Mouse (Mus musculus) forebrain, embryonic 15.5 days (tissue): Measurements from ENCODE around the gene Nhej1. TPM values are rescaled to one million over a fixed set of nuclear protein-coding genes. Genes with fewer than 3 reads are reported as not detected.

Experiments
- ATAC-seq: fragments of 200-750 bp; cut with Nextera tagmentation; replicated peaks from 2 replicates; pipeline ENCODE4 v1.8.0; 2017; ENCODE audit warnings: mild to moderate bottlenecking, moderate TSS enrichment, moderate library complexity
- H3K27ac ChIP-seq: fragments of 300-500 bp; sonication (generic); replicated peaks from 2 replicates; pipeline ENCODE4 v1.5.1; 2015; ENCODE audit warnings: mild to moderate bottlenecking, inconsistent platforms
- H3K27me3 ChIP-seq: fragments of 300-500 bp; sonication (generic); 2 replicates; pipeline ENCODE4 v1.6.1; 2015; ENCODE audit warnings: inconsistent platforms
- H3K36me3 ChIP-seq: fragments of 300-500 bp; sonication (generic); 2 replicates; pipeline ENCODE4 v1.6.1; 2015; ENCODE audit warnings: mild to moderate bottlenecking, inconsistent platforms
- H3K4me1 ChIP-seq: fragments of 300-500 bp; sonication (generic); 2 replicates; pipeline ENCODE4 v1.6.1; 2015; ENCODE audit warnings: inconsistent platforms
- H3K4me2 ChIP-seq: fragments of 300-500 bp; sonication (generic); replicated peaks from 2 replicates; pipeline ENCODE4 v1.6.1; 2015; ENCODE audit warnings: mild to moderate bottlenecking, inconsistent platforms
- H3K4me3 ChIP-seq: fragments of 300-500 bp; sonication (generic); 2 replicates; pipeline ENCODE4 v1.5.1; 2015; ENCODE audit warnings: mild to moderate bottlenecking, inconsistent platforms
- H3K9ac ChIP-seq: fragments of 300-500 bp; sonication (generic); replicated peaks from 2 replicates; pipeline ENCODE4 v1.6.1; 2015; ENCODE audit warnings: mild to moderate bottlenecking, inconsistent platforms
- H3K9me3 ChIP-seq: fragments of 300-500 bp; sonication (generic); 2 replicates; pipeline ENCODE4 v1.6.1; 2016; ENCODE audit warnings: inconsistent platforms
- WGBS: fragments of 180-500 bp; shearing (Covaris S2); methylation state at CpG from one replicate; pipeline ENCODE4 v1.1.7; 2015; ENCODE audit warnings: mixed read lengths; 5-methylcytosine and 5-hydroxymethylcytosine counted together
- polyA plus RNA-seq: library from polyadenylated mRNA; unstranded; fragments of >200 nt; fragmentation: Nextera tagmentation; extraction: Ambion mirVana; gene quantifications from 2 replicates; pipeline ENCODE4 v1.2.1, GENCODE M21; 2015

Gene Nhej1
- polyA plus RNA-seq, 1 experiment from 2014 or later, result 7.0 TPM

DNA sequence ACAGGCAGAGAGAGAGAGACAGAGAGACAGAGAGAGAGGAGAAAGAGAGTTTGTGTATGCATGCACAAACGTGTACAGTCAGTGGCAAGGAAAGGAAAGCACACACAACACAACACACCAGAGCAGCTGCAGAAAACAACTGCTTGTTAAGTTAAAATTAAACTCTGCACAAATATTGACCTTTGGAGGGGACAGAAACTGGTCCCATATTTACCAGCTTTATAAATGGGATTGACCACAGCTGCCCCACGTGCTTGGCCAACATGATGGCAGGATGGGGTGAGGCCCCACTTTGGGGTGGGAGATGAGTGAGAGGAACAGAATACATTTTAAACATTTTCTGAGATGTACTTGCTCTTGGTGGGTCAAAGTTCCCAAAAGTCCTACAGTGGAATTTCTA lies 114.8 kb downstream of the Nhej1 start:
- H3K36me3 ChIP-seq, result no peaks in the 10 kb centered on the region
- no peaks in the 10 kb centered on the region for H3K9me3 ChIP-seq
- no peaks in the 10 kb centered on the region for H3K27me3 ChIP-seq
- no peak for ATAC-seq
- 79% methylated on average over 2 of the region's 2 CpGs for whole genome bisulfite sequencing
- H3K9ac ChIP-seq, result no peak overlapping the region
- H3K27ac ChIP-seq, result no peak overlapping the region
- H3K4me1 ChIP-seq, result no peaks in the 10 kb centered on the region
- H3K4me3 ChIP-seq, result no peak overlapping the region
- no peak overlapping the region for H3K4me2 ChIP-seq

DNA sequence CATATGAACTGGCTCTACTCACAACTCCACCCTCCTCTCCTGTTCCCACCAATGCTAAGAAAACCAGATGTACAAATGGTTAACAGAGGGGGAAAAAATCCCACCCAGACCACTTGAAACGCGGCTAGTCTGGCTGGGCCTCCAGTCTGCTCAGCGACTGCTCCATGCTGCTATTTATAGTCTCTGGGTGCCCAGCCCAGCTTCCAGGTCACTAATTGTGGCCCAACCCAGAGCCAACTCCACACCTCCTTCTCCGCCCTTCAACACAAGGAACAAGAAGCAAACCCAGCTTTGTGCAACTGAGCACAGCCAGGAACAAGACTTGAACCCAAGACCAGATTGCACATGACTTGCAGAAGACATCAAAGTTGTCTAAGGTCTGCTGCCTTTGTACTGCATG lies 119.0 kb downstream of the Nhej1 start:
- Histone ChIP-seq H3K9ac (no peak overlapping the region), H3K4me3 (no peak overlapping the region), H3K27me3 (no peaks in the 10 kb centered on the region), H3K36me3 (no peaks in the 10 kb centered on the region), H3K4me1 (no peaks in the 10 kb centered on the region), H3K4me2 (no peak overlapping the region), H3K27ac (no peak overlapping the region), H3K9me3 (no peaks in the 10 kb centered on the region)
- no peak for ATAC-seq
- WGBS, result 75% methylated on average over 4 of the region's 4 CpGs

DNA sequence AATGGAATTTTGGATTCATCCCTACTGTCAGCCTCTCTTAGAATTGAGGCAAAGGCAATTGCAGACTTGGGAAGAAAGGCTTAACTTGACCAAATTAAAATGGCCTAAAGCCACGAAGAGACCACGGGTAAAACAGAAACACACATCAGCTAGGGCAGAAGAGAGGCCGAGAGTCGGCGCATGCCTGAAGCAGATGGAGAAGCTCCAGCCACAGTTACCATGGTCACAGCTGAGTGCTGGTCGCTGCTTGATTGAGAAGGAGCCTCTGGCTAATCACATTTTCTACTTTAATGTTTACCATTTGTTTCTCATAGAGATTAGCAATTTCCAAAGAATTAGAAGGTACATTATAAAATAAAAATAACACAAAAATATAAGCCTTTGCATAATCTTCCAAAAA lies 123.8 kb downstream of the Nhej1 start:
- no peaks in the 10 kb centered on the region for H3K9me3 ChIP-seq
- H3K9ac ChIP-seq, result no peak overlapping the region
- no peaks in the 10 kb centered on the region for H3K4me1 ChIP-seq
- no peak overlapping the region for H3K4me2 ChIP-seq
- no peak for ATAC-seq
- H3K27me3 ChIP-seq, result no peaks in the 10 kb centered on the region
- WGBS, result 79% methylated on average over 6 of the region's 6 CpGs
- H3K4me3 ChIP-seq, result no peak overlapping the region
- H3K27ac ChIP-seq, result no peak overlapping the region
- no peaks in the 10 kb centered on the region for H3K36me3 ChIP-seq

DNA sequence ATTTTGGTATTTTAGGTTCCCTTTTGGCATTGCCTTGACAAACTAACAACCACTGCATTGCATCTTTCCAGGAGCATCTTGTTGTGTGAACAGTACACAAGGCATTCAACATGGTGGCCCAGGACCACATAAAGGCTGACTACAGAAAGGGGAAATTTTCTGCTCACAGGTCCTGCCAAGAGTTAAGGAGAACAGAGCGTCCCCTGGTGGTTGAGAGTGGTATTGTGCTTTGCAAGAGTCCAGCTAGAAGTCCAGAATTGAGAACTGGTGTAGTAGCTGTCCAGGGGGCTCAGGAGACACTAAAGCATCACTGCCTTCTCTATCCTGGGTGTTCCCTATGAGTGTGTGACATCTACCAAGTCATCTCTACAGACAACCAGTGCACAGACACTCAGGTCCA lies 124.5 kb downstream of the Nhej1 start:
- H3K4me3 ChIP-seq, result no peak overlapping the region
- H3K9ac ChIP-seq, result no peak overlapping the region
- no peak overlapping the region for H3K4me2 ChIP-seq
- H3K27me3 ChIP-seq, result no peaks in the 10 kb centered on the region
- WGBS, result 0% methylated on average over 1 of the region's 1 CpGs
- H3K9me3 ChIP-seq, result no peaks in the 10 kb centered on the region
- ATAC-seq, result no peak
- H3K36me3 ChIP-seq, result no peaks in the 10 kb centered on the region
- no peak overlapping the region for H3K27ac ChIP-seq
- no peaks in the 10 kb centered on the region for H3K4me1 ChIP-seq

DNA sequence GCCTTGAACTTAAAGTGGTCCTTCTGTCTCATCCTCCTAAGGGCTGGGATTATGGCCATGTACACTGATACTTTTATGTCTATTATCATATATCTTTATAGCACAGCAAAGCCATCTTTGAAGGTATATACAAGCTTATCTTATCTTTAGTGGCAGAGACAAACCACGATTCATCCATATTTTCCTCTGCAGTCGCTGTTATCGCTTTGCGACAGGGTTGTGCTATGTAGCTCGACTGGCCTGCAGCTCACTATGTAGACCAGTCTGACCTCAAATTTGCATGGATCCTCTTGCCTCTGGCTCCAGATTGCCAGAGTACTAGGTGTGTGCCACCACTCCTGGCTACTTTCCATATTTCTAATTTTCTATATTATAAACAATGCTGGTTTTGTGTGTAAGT lies 125.8 kb downstream of the Nhej1 start:
- Histone ChIP-seq H3K9ac (no peak overlapping the region), H3K36me3 (no peaks in the 10 kb centered on the region), H3K27me3 (no peaks in the 10 kb centered on the region), H3K4me2 (no peak overlapping the region), H3K27ac (no peak overlapping the region), H3K4me1 (no peaks in the 10 kb centered on the region), H3K9me3 (no peaks in the 10 kb centered on the region), H3K4me3 (no peak overlapping the region)
- ATAC-seq, result no peak
- WGBS, result 92% methylated on average over 5 of the region's 5 CpGs

DNA sequence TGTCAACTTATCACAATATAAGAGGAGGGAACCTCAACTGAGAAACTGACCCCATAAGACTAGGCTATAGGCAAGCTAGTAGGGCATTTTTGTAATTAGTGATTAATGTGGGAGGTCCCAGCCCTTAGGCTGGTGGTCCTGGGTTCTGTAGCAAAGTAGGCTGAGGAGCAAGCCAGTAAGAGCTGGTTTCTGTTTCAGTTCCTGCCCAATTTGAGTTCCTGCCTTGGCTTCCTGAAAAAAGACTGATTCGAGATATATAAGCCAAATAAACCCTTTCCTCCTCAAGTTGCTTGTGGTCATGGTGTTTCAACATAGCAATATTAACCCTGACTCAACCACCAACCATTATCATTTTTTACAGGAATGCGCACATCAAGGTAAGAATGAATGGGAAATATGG lies 127.8 kb downstream of the Nhej1 start:
- H3K9ac ChIP-seq, result no peak overlapping the region
- H3K9me3 ChIP-seq, result no peaks in the 10 kb centered on the region
- no peaks in the 10 kb centered on the region for H3K4me1 ChIP-seq
- no peak for ATAC-seq
- no peaks in the 10 kb centered on the region for H3K27me3 ChIP-seq
- WGBS, result 82% methylated on average over 2 of the region's 2 CpGs
- H3K36me3 ChIP-seq, result no peaks in the 10 kb centered on the region
- no peak overlapping the region for H3K4me3 ChIP-seq
- H3K4me2 ChIP-seq, result no peak overlapping the region
- no peak overlapping the region for H3K27ac ChIP-seq

DNA sequence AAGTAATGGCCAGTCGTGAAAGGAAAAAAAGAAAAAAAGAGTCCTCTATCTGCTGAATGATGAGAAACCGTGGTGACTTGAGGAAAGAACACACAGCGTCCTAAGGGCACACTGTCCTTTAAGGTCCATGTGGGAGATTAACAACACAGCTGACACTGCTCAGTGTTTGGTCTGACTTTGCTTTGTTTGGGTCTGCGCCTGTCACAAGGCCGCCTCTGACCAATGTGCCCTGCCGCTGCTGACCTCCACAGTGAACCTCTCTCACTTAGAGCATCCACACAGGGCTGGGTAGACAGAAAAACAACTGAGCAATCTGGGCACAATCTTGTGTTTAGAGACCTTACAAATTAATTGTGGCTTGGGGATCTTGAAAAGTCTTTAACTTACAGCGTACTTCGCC lies 148.0 kb downstream of the Nhej1 start:
- Histone ChIP-seq H3K4me2 (no peak overlapping the region), H3K4me1 (no peaks in the 10 kb centered on the region), H3K9me3 (no peaks in the 10 kb centered on the region), H3K9ac (no peak overlapping the region), H3K27me3 (no peaks in the 10 kb centered on the region), H3K4me3 (no peak overlapping the region), H3K36me3 (no peaks in the 10 kb centered on the region), H3K27ac (no peak overlapping the region)
- 82% methylated on average over 8 of the region's 8 CpGs for WGBS
- no peak for ATAC-seq

DNA sequence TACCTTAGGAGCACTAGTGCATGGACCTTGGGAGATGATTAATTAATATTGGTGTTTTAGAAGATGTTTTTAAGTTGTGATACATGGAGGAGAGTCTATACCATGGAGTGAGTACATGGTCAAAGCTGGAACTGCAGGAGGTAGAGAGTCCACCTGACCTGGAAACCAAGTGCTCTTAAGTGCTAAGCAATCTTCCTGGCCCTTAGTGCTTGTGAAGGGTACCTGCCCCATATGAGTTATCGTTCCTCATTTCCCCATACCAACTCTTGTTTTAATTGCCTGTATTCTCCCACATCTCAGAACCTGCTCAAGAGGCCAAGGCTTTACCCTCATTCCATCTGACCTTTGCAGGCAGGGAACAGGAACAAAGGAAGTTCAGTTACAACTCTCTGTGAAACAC lies 149.1 kb downstream of the Nhej1 start:
- H3K36me3 ChIP-seq, result no peaks in the 10 kb centered on the region
- no peak overlapping the region for H3K9ac ChIP-seq
- no peak overlapping the region for H3K27ac ChIP-seq
- H3K27me3 ChIP-seq, result no peaks in the 10 kb centered on the region
- H3K4me3 ChIP-seq, result no peak overlapping the region
- no peak overlapping the region for H3K4me2 ChIP-seq
- H3K9me3 ChIP-seq, result no peaks in the 10 kb centered on the region
- H3K4me1 ChIP-seq, result no peaks in the 10 kb centered on the region
- ATAC-seq, result no peak
- WGBS, result 86% methylated on average over 1 of the region's 1 CpGs

DNA sequence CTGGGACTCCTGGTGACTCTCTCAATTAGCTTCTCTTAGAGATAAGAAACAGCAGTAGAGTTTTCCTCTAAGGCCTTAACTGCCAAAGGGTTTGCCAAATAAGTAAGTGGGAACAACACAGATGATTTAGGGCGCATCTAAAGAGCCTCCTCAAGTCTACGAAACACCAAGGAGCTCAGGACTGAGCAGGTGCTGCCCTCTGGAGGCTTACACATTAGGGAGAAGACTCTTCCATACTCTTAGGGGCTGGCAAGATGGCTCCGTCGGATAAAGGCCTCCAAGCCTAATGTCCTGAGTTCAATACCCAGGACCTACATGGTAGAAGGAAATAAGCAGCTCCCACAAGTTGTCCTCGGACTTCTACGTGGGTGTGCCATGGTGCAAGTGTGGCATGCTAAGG lies 151.4 kb downstream of the Nhej1 start:
- ATAC-seq, result no peak
- Histone ChIP-seq H3K4me2 (no peak overlapping the region), H3K9me3 (no peaks in the 10 kb centered on the region), H3K27ac (no peak overlapping the region), H3K4me3 (no peak overlapping the region), H3K4me1 (no peaks in the 10 kb centered on the region), H3K9ac (no peak overlapping the region), H3K27me3 (no peaks in the 10 kb centered on the region), H3K36me3 (no peaks in the 10 kb centered on the region)
- WGBS, result 78% methylated on average over 6 of the region's 6 CpGs

DNA sequence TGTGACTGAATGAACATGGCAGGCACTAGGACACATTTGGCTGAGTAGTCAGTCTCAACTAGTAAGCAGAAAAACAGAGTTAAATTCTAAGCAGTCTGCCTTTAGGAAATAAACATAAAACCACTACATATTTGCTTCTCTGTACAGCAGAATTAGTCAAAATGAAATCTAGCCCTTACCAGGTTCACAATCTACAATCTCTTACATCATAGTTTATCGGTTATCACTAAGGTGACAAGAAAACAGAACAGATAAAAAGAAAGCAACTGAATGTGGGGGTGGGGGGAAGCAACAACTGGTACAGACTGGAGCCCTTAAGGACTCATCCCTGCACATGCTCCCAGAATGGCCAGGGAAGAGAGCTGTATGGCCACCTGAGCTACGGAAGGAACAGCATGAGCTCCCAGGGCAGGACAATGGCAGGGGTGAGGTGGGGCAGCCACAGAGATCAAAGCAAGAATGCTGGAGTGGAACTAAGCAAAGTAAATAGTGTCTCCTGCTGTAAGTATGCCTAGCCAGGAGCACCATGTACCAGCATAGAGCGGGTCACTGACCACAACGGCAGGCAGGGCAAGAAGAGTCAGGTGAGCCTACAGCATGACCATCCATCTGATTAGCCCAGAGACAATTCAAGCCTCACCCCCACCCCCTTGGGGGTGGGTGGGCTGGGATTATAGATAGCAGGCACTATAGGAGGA lies 153.5 kb downstream of the Nhej1 start:
- H3K9me3 ChIP-seq, result no peaks in the 10 kb centered on the region
- no peak overlapping the region for H3K4me3 ChIP-seq
- H3K9ac ChIP-seq, result no peak overlapping the region
- 65% methylated on average over 4 of the region's 4 CpGs for WGBS
- no peak overlapping the region for H3K27ac ChIP-seq
- no peaks in the 10 kb centered on the region for H3K27me3 ChIP-seq
- no peak overlapping the region for H3K4me2 ChIP-seq
- ATAC-seq, result no peak
- H3K4me1 ChIP-seq, result no peaks in the 10 kb centered on the region
- no peaks in the 10 kb centered on the region for H3K36me3 ChIP-seq

DNA sequence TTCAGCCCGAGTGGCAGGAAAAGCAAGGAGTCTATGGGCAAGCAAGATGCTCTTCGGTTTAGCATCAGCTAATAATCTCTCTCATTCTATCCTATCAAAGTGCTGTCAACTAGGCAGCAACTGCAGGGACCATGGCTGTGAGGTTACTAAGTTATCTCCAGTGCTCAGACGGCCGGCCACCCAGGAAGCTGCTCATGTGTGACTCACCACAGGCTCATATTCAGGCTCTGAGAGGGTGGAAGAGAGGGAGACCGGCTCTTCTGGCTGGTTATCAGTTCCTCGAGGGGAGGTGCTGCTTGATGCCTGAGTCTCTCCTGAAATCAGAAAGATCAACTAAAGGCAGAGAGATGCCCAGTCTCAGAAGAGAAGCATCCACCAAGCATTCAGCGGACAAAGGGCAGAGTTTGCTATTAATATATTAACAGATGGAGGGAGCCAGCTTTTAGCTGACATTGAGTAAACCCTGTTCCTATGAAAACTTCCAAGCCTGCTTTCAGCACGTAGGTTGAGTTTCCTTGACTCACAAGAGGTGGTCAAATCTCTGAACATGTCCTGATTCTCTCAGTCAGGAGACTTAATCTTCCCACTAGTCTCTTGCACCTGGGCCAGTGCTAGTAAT lies 156.9 kb downstream of the Nhej1 start:
- no peak for ATAC-seq
- Histone ChIP-seq H3K27ac (no peak overlapping the region), H3K9me3 (no peaks in the 10 kb centered on the region), H3K4me1 (peaks cover 7% of the 10 kb centered on the region), H3K36me3 (no peaks in the 10 kb centered on the region), H3K4me2 (no peak overlapping the region), H3K27me3 (no peaks in the 10 kb centered on the region), H3K9ac (no peak overlapping the region), H3K4me3 (no peak overlapping the region)
- WGBS, result 79% methylated on average over 8 of the region's 8 CpGs

DNA sequence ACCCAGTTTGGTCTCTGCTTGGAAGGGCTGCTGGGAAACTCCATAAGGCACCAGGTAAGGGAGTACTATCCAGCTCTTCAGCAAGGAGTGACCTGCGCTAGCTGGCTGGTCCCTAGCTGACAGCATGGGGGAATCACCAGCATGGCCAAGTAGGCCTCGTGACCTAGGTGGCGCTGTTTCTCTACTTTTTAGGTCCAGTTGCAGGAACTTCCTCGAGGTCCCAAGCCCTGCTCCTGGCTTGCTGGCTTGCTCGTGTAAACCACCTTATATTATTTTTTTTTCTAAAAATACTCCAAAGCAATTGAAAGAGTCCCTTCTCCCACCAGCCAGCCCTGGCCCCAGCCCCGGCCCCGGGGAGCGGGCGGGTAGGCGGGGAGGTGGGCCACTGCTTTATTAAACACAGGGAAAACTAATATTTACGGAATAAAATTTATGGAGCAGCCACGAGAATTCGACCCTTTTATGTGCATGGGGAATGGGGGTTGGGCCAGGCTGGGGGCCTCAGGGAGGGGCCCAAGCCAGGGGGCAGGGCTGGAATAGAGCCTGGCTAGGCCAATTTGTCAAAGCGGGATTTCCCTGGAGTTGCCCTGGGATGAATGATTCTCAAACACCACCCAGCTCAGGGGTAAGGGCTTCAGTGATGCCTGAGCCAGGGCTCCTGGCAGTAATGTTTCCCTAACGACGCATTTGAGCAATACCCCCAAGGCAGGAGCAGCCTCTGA lies 160.3 kb downstream of the Nhej1 start:
- WGBS, result 18% methylated on average over 16 of the region's 16 CpGs
- no peak overlapping the region for H3K27ac ChIP-seq
- H3K4me1 ChIP-seq, result peaks cover 7% of the 10 kb centered on the region
- H3K9ac ChIP-seq, result no peak overlapping the region
- ATAC-seq, result 0 out of 2 replicates have a peak, but pooled peaks have one; percentile 55
- no peaks in the 10 kb centered on the region for H3K9me3 ChIP-seq
- peak overlapping the region; percentile 39 for H3K4me2 ChIP-seq
- no peak overlapping the region for H3K4me3 ChIP-seq
- no peaks in the 10 kb centered on the region for H3K27me3 ChIP-seq
- H3K36me3 ChIP-seq, result no peaks in the 10 kb centered on the region
